Mouse (Mus musculus): ENCODE results near the gene Scrg1. TPM values are rescaled to one million over a fixed set of nuclear protein-coding genes. Genes with fewer than 3 reads are reported as not detected.

Scrg1 gene
- total and polyA plus RNA-seq, 2 experiments, result not detected

GRCm38 (mm10) chr8:57430901-57431300 lies 24.8 kb upstream of the Scrg1 start:
- Histone ChIP-seq H3K4me3 (ENCODE audit: insufficient read depth, low read depth, low read length) (no peak overlapping the region), H3K27me3 (ENCODE audit: control insufficient read depth, insufficient read depth, low read length) (no peaks in the 10 kb centered on the region), H3K79me2 (ENCODE audit: control insufficient read depth, insufficient read depth, low read length) (no peaks in the 10 kb centered on the region), H3K9ac (ENCODE audit: low read depth, low read length) (no peak overlapping the region), H3K36me3 (ENCODE audit: control insufficient read depth, insufficient read depth, low read length) (no peaks in the 10 kb centered on the region), H3K27ac (replicated peaks; ENCODE audit: insufficient read depth, low read depth, low read length) (no peak overlapping the region), H3K4me1 (ENCODE audit: control insufficient read depth, insufficient read depth, low read length) (peaks cover 3% of the 10 kb centered on the region; the same call in 1 of the 2 replicates)
- TF ChIP-seq POLR2A (IDR thresholded peaks at IDR 0.05; ENCODE audit: extremely low read depth, insufficient read depth, low read length) (no peak), CTCF (IDR thresholded peaks at IDR 0.05; ENCODE audit: low read depth, low read length) (no peak)
- 79% methylated on average over 11 of the region's 11 CpGs for WGBS
- DNase-seq (ENCODE audit: extremely low read depth, low read depth, low spot score), result no peak

DNA sequence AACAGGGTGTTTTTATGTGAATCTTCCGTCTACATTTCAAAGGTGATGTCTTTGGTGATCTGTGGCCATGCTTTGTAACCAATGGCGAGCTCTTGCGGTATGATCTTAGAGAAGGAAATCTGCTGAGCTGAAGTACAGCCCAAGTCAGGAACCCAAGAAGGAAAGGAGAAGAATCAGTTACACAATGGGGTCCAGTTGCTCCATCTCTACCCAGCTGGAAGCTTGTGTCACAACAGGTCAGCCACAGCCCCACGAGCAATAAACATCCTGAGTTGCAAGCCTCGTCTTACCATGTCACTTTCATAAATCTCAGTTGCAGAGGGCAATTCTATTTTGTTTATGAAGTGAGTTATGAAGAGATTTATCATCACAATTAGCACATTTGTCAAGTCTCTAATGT lies 22.9 kb upstream of the Scrg1 start:
- Histone ChIP-seq H3K4me1 (ENCODE audit: control insufficient read depth, insufficient read depth, low read length) (peaks cover 2% of the 10 kb centered on the region; the same call in 1 of the 2 replicates), H3K4me3 (ENCODE audit: insufficient read depth, low read depth, low read length) (no peak overlapping the region), H3K79me2 (ENCODE audit: control insufficient read depth, insufficient read depth, low read length) (no peaks in the 10 kb centered on the region), H3K27me3 (ENCODE audit: control insufficient read depth, insufficient read depth, low read length) (no peaks in the 10 kb centered on the region), H3K27ac (replicated peaks; ENCODE audit: insufficient read depth, low read depth, low read length) (no peak overlapping the region), H3K36me3 (ENCODE audit: control insufficient read depth, insufficient read depth, low read length) (no peaks in the 10 kb centered on the region), H3K9ac (ENCODE audit: low read depth, low read length) (no peak overlapping the region)
- no peak for DNase-seq (ENCODE audit: extremely low read depth, low read depth, low spot score)
- WGBS, result 81% methylated on average over 5 of the region's 5 CpGs
- no peak for TF ChIP-seq POLR2A (IDR thresholded peaks at IDR 0.05; ENCODE audit: extremely low read depth, insufficient read depth, low read length)
- TF ChIP-seq CTCF (IDR thresholded peaks at IDR 0.05; ENCODE audit: low read depth, low read length), result no peak

- Histone ChIP-seq H3K27ac (replicated peaks; ENCODE audit: insufficient read depth, low read depth, low read length) (no peak overlapping the region), H3K9ac (ENCODE audit: low read depth, low read length) (no peak overlapping the region), H3K4me3 (ENCODE audit: insufficient read depth, low read depth, low read length) (no peak overlapping the region), H3K27me3 (ENCODE audit: control insufficient read depth, insufficient read depth, low read length) (no peaks in the 10 kb centered on the region), H3K79me2 (ENCODE audit: control insufficient read depth, insufficient read depth, low read length) (no peaks in the 10 kb centered on the region), H3K36me3 (ENCODE audit: control insufficient read depth, insufficient read depth, low read length) (no peaks in the 10 kb centered on the region), H3K4me1 (ENCODE audit: control insufficient read depth, insufficient read depth, low read length) (no peaks in the 10 kb centered on the region)
- TF ChIP-seq POLR2A (IDR thresholded peaks at IDR 0.05; ENCODE audit: extremely low read depth, insufficient read depth, low read length) (no peak), CTCF (IDR thresholded peaks at IDR 0.05; ENCODE audit: low read depth, low read length) (no peak)
- no peak for DNase-seq (ENCODE audit: extremely low read depth, low read depth, low spot score)
- WGBS, result 75% methylated on average over 18 of the region's 18 CpGs
Observed at GRCm38 (mm10) chr8:57435768-57436436, 19.8 kb upstream of the Scrg1 start.

GRCm38 (mm10) chr8:57436437-57436796 lies 19.3 kb upstream of the Scrg1 start:
- Histone ChIP-seq H3K4me1 (ENCODE audit: control insufficient read depth, insufficient read depth, low read length) (no peaks in the 10 kb centered on the region), H3K36me3 (ENCODE audit: control insufficient read depth, insufficient read depth, low read length) (no peaks in the 10 kb centered on the region), H3K4me3 (ENCODE audit: insufficient read depth, low read depth, low read length) (no peak overlapping the region), H3K27me3 (ENCODE audit: control insufficient read depth, insufficient read depth, low read length) (no peaks in the 10 kb centered on the region), H3K27ac (replicated peaks; ENCODE audit: insufficient read depth, low read depth, low read length) (no peak overlapping the region), H3K79me2 (ENCODE audit: control insufficient read depth, insufficient read depth, low read length) (no peaks in the 10 kb centered on the region), H3K9ac (ENCODE audit: low read depth, low read length) (no peak overlapping the region)
- 89% methylated on average over 9 of the region's 9 CpGs for WGBS
- TF ChIP-seq POLR2A (IDR thresholded peaks at IDR 0.05; ENCODE audit: extremely low read depth, insufficient read depth, low read length) (no peak), CTCF (IDR thresholded peaks at IDR 0.05; ENCODE audit: low read depth, low read length) (no peak)
- DNase-seq (ENCODE audit: extremely low read depth, low read depth, low spot score), result no peak

DNA sequence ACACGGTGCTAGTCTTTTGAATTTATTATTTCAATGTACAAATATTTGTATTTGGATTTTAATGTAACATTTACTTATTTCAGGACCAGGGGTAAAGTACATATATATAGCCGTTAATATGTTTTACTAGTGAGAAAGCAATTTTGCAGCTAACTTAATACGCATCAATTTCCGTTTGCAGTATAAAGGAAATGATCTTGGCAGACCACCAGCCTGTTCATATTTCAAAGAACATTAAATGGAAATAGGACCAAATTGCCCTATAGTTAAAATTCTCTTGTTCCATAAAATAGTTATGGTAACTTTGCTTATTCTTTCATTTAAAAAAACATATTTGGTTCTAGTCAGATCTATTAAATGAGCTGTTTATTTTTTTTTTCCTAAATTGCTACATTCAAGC lies 14.6 kb upstream of the Scrg1 start:
- Histone ChIP-seq H3K27ac (replicated peaks; ENCODE audit: insufficient read depth, low read depth, low read length) (no peak overlapping the region), H3K4me3 (ENCODE audit: insufficient read depth, low read depth, low read length) (no peak overlapping the region), H3K9ac (ENCODE audit: low read depth, low read length) (no peak overlapping the region), H3K36me3 (ENCODE audit: control insufficient read depth, insufficient read depth, low read length) (no peaks in the 10 kb centered on the region), H3K27me3 (ENCODE audit: control insufficient read depth, insufficient read depth, low read length) (no peaks in the 10 kb centered on the region), H3K4me1 (ENCODE audit: control insufficient read depth, insufficient read depth, low read length) (no peaks in the 10 kb centered on the region), H3K79me2 (ENCODE audit: control insufficient read depth, insufficient read depth, low read length) (no peaks in the 10 kb centered on the region)
- 74% methylated on average over 4 of the region's 4 CpGs for WGBS
- no peak for DNase-seq (ENCODE audit: extremely low read depth, low read depth, low spot score)
- TF ChIP-seq POLR2A (IDR thresholded peaks at IDR 0.05; ENCODE audit: extremely low read depth, insufficient read depth, low read length) (no peak), CTCF (IDR thresholded peaks at IDR 0.05; ENCODE audit: low read depth, low read length) (no peak)

DNA sequence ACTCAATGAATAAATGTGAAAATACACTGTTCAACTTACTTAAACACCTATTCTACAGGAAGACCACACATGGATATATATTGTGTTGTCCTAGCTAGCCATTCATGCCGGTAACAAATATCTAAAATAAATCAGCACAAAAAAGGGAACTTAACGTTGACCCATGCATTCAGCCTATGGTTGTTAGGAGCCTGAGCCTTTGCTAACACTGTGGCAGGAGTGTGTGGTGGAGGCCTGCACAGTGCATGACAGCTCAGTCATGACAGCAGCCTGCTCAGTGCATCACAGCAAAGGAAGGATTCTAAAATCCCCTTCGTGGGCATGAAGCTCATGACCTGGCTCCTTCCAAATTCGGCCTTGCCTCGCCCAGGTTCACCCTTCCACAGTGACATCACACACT lies 14.2 kb upstream of the Scrg1 start:
- no peak overlapping the region for H3K9ac ChIP-seq (ENCODE audit: low read depth, low read length)
- no peaks in the 10 kb centered on the region for H3K36me3 ChIP-seq (ENCODE audit: control insufficient read depth, insufficient read depth, low read length)
- H3K79me2 ChIP-seq (ENCODE audit: control insufficient read depth, insufficient read depth, low read length), result no peaks in the 10 kb centered on the region
- H3K27me3 ChIP-seq (ENCODE audit: control insufficient read depth, insufficient read depth, low read length), result no peaks in the 10 kb centered on the region
- no peak overlapping the region for H3K4me3 ChIP-seq (ENCODE audit: insufficient read depth, low read depth, low read length)
- H3K4me1 ChIP-seq (ENCODE audit: control insufficient read depth, insufficient read depth, low read length), result no peaks in the 10 kb centered on the region
- 91% methylated on average over 5 of the region's 5 CpGs for WGBS
- no peak overlapping the region for H3K27ac ChIP-seq (replicated peaks; ENCODE audit: insufficient read depth, low read depth, low read length)
- TF ChIP-seq CTCF (IDR thresholded peaks at IDR 0.05; ENCODE audit: low read depth, low read length) (no peak), POLR2A (IDR thresholded peaks at IDR 0.05; ENCODE audit: extremely low read depth, insufficient read depth, low read length) (no peak)
- DNase-seq (ENCODE audit: extremely low read depth, low read depth, low spot score), result no peak
